Mouse (Mus musculus) E14TG2a.4 (cell line): ENCODE results near the gene Nuak2.

Source experiments
- CTCF ChIP-seq: conservative IDR thresholded peaks from 2 replicates; pipeline ENCODE4 v1.5.1; 2014; ENCODE audit warnings: low read length
- POU5F1 ChIP-seq: IDR thresholded peaks from 2 replicates; pipeline ENCODE4 v1.6.1; 2014; ENCODE audit warnings: low read length, borderline replicate concordance

GRCm38 (mm10) chr1:132282177-132282536 lies 33.8 kb upstream of the Nuak2 start:
- TF ChIP-seq CTCF (no peak), POU5F1 (no peak)
